Mouse (Mus musculus): ENCODE measurements at regions not wholly inside any gene's neighbourhood (a gene's known extent, or its start where the extent isn't known, plus 50 kb on each side); places are given as distances from the start of the nearest gene placed in this dataset.

DNA sequence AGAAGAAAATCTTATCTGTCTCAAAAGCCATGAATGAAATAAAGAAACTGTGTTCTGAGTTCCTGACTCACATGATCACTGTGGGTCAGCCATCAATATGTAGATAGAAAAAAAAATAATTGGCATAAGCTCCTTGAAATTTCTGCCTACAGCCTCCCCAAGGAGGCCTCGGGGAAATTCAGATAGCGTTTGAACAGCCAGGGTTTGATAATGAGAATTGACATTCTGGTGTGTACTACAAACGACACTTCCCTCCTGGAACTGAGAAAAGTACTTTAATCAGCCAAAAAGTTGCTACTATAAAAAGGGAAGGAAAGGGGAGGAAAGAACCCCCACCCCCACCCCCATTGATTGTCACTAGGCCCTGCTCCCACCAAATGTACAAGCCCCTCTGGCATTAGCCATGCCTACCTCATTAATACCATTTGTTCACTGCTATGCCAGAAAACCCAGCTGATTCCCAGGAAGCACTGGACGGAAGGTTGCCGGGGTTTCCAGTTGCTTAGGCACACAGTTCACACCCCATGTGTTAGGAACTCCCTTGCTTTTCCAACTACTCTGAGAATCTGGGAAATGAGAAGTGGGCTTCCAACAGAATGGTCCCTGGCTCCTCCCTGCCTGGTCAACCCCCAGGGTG, 78.4 kb upstream of the Klf7 start:
- DNase-seq (ENCODE audit: low read depth, low spot score), result no peak

DNA sequence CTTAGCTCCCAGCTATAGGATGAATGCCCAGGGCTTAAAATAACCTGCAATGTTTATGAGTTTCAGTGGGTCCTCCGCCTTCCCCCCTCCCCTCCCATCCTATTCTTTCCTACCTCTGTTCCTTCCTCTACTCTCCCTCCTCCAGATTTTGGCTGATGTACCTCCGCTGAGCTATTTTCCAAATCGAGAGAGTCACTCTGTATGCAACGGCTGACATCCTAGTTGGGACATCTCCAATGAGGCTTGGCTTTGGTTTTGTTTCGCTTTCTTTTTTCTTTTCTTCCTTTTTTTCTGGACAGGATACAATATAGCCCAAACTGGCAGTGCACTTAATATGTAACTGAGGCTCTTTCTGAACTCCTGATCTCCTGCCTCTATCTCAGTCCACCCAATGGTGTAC, 76.7 kb upstream of the Klf7 start:
- DNase-seq (ENCODE audit: low read depth, low spot score), result no peak

- DNase-seq (ENCODE audit: low read depth, low spot score), result no peak
Measured at GRCm38 (mm10) chr1:64198322-64198721, 76.2 kb upstream of the Klf7 start.

DNA sequence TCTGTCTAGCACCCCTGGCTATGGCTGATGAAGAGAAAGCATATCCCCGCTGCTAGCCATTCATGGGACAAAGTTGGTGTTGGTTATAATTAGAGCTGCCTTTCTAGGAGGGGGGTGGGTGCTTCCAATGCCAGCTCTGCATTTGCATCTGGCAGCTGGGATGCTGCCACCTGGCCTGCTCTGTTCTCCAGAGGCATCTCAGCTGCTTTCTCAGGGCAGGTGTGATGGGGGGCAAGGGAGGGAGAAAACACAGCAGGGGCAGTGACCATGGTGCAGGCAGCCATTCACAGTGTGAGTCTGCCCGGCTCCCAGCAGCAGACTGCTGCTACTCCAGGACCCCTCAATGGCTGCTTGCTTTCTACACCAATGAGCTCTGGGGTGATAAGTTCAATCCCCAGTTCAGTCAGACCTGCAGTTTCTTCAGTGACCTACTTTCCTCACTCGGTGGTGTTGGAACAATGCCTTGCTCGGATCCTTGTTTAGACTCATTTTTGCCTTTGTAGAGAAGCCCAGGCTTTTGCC, 73.9 kb upstream of the Klf7 start:
- DNase-seq (ENCODE audit: low read depth, low spot score), result no peak

GRCm38 (mm10) chr1:64195294-64195693, 73.2 kb upstream of the Klf7 start:
- no peak for DNase-seq (ENCODE audit: low read depth, low spot score)

- no peak for DNase-seq (ENCODE audit: low read depth, low spot score)
Measured at GRCm38 (mm10) chr1:64193150-64193838, 71.2 kb upstream of the Klf7 start.

DNA sequence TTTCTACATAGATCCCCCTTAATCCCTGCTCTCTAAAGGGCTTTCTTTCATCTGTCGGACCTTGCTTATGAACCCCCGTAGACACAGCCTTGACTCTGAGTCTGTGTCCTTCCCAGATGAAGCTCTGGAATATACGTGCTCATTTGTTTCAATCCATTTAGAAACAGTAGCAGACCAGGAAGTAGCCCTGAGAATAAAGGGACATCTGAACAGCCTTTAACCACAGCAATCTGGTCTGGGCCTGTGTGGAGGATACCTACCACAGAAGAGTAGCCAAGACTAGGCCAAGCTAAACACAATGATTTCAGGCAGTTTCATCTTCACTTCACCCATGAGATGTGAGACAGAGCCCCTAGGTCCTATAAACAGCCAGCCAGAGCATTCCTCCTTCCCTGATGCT, 70.7 kb upstream of the Klf7 start:
- DNase-seq (ENCODE audit: low read depth, low spot score), result no peak

- DNase-seq (ENCODE audit: low read depth, low spot score), result no peak
Measured at GRCm38 (mm10) chr1:64191242-64192220, 69.4 kb upstream of the Klf7 start.

DNA sequence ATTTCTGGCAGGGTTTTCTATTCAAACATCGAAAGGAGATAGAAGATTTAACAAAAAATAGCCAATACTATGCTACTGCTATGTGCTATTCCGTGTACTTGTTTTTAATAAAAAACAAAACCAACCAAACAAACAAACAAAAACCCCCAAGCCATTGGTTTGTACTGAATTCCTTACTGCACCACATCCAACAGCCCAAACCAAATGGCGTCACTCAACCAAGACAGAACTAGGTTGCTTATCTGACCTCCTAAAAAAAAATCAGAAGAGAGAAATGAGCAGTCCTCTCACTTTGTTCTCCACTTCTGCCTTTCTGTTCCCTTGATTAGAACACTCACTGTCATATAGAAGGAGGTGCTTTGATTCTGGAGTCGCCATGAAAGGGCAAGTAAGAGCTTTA, 68.6 kb upstream of the Klf7 start:
- no peak for DNase-seq (ENCODE audit: low read depth, low spot score)

GRCm38 (mm10) chr1:64190097-64190496, 68.0 kb upstream of the Klf7 start:
- no peak for DNase-seq (ENCODE audit: low read depth, low spot score)

DNA sequence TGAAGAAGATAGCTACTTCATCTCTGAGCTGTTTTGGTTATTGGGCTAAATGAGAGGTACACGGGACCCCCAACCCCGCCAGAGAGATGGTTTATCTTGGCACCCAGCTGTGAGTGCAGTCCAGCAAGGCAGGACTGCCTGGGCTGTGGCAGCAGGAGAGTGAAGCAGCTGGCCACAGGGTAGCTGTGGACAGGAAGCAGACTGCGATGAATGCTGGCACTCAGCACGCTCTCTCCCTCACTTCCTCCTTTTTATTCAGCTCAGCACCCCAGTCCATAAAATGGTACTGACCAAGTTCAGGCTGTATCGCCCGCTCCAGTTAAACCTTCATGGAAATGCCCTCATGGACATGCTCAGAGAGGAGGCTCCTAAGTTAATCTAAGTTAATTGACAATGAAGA, 67.4 kb upstream of the Klf7 start:
- no peak for DNase-seq (ENCODE audit: low read depth, low spot score)

GRCm38 (mm10) chr1:64187796-64188513, 65.9 kb upstream of the Klf7 start:
- no peak for DNase-seq (ENCODE audit: low read depth, low spot score)

- DNase-seq (ENCODE audit: low read depth, low spot score), result no peak
Measured at GRCm38 (mm10) chr1:64173708-64174107, 51.6 kb upstream of the Klf7 start.

DNA sequence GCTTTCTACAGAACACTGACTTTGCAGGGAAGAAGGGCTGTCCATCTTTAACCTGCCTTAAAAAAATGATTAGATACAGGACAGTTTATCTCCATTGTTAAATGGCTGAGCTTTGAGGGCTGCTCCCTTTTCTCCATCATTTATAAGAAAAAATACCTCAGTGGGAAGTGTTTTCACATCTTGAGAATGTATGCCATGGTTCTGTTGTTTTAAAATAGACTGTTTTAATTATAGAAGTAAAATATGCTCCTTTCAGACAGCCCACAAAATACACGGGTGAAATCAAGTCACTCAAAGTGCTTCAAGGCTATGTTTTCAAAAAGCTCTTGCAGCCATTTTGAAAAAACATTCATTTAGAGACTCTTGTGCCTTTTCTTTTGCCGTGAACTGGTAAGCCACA, 50.0 kb upstream of the Klf7 start:
- no peak for DNase-seq (ENCODE audit: low read depth, low spot score)
